Mouse (Mus musculus): Measurements from ENCODE around the gene Pip4k2a.

DNA sequence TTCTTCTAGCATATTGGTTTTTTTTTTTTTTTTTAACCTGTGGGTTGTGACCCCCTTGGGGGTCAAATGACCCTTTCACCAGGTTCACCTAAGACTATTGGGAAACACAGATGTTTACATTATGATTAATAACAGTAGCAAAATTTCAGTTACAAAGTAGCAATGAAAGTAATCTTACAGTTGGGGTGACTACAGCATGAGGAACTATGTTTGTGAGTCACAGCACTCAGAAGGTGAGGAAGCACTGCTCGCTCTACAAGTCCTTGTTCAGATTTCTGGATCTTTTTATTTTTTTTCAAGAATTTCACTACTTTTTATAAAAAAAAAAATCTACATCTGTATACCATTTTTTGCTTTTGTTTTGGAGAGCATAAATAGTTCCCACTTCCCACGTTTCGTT lies 26.4 kb downstream of the Pip4k2a start:
- no peak for TF ChIP-seq POLR2A (IDR thresholded peaks at IDR 0.05; ENCODE audit: insufficient read length, low read depth)
- no peak for TF ChIP-seq MAX (IDR thresholded peaks at IDR 0.05; ENCODE audit: low read depth)
- no peak for TF ChIP-seq MYOD1 (IDR thresholded peaks at IDR 0.05; ENCODE audit: control insufficient read depth in 1 of 3, insufficient read length in 2 of 3, low read depth in 2 of 3)

Measured in myocyte (in vitro differentiated cells).